8 mouse cellular contexts compared by ENCODE assay signal in the genomic region with DNA sequence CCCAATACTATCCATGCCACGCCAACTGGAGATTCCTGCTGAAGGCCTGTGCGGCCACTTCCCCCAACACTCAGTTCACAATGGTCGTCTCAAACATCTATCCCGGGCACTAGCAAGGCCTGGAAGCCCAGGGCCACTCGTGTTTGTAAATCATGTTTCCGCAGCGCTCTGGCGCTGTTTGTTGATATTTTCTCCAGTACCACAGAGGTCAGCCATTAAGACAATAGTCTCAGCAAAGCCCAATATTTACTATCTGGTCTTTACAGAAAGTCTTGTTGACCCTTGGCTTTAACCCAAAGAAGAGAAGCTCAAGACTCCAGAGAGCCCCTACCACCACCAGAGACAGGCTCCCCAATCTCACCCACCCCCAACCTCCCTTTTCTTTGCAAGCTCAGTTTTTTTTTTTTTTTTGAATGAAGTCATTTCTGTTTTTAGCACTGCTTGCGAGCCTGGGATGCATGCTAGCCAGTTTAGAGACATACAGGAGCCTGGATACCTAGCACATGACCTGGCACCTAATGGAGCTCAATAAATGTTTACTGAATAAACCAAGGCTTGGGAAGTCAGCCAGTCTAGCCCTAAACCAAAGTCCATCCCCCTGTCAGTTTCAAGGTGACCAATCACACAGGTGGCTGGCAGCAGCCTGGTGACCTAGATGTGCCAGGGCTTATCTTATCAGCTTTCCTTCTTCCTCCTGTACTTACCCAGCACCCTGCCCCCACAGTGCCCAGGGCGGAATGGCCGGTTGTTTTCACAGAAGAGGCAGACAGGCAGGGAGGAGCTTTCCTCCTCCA. TPM values are rescaled to one million over a fixed set of nuclear protein-coding genes. Genes with fewer than 3 reads are reported as not detected.
A peak's percentile ranks its signal among the peaks of the same experiment; 100 is the strongest.
DNase-seq lines count a peak whose midpoint lies in the region; ATAC-seq and TF ChIP-seq lines count a peak whose summit lies in the region.

No protein-coding gene starts in this region.

- no peak for DNase-seq in MEL (ENCODE audit: low read depth, low spot score)
- DNase-seq in brain, adult 2 months (ENCODE audit: low read depth, low spot score) = peak; percentile 68
- DNase-seq in kidney, postnatal 36 days = peak; percentile 77 to 94
- DNase-seq in frontal cortex, adult 2 months (ENCODE audit: extremely low spot score in 1 of 2, low spot score in 1 of 2) = no peak

- peak; percentile 28; the same call in 1 of the 2 replicates for ATAC-seq in heart, embryonic 13.5 days (ENCODE audit: extremely low read depth, insufficient number of reproducible peaks, low FRiP score, low TSS enrichment)
- no peak for ATAC-seq in activated CD4-positive, CD25-positive, alpha-beta regulatory T cell, adult 4 months
- ATAC-seq in midbrain, embryonic 16.5 days = no peak

- no peaks in the 10 kb centered on the region for H3K27me3 ChIP-seq in MEL (ENCODE audit: control insufficient read depth in 1 of 2, insufficient read depth in 2 of 2, low read length in 2 of 2)
- H3K27me3 ChIP-seq in heart, embryonic 13.5 days (replicated peaks) = no peaks in the 10 kb centered on the region
- no peaks in the 10 kb centered on the region for H3K27me3 ChIP-seq in midbrain, embryonic 16.5 days (ENCODE audit: control insufficient read depth, insufficient read depth, low read depth, low read length)

- no peak overlapping the region for H3K4me3 ChIP-seq in MEL (ENCODE audit: control insufficient read depth in 1 of 2, insufficient read depth in 1 of 2, low read depth in 2 of 2, low read length in 2 of 2)
- no peak overlapping the region for H3K4me3 ChIP-seq in heart, embryonic 13.5 days
- H3K4me3 ChIP-seq in olfactory bulb, adult 2 months (ENCODE audit: insufficient read depth, low read depth, low read length) = no peak overlapping the region
- H3K4me3 ChIP-seq in midbrain, embryonic 16.5 days (ENCODE audit: low read depth, low read length) = no peak overlapping the region

- no peak overlapping the region for H3K9ac ChIP-seq in MEL (ENCODE audit: control insufficient read depth, low read depth, low read length, poor library complexity, severe bottlenecking)
- H3K9ac ChIP-seq in heart, embryonic 13.5 days = peak overlapping the region; percentile 65
- H3K9ac ChIP-seq in midbrain, embryonic 16.5 days (ENCODE audit: low read depth, low read length) = no peak overlapping the region

- no peak for TF ChIP-seq POLR2A in MEL (IDR thresholded peaks at IDR 0.05; ENCODE audit: control insufficient read depth in 1 of 2, insufficient read depth in 1 of 2, low read depth in 1 of 2, low read length in 2 of 2, poor library complexity in 1 of 2)
- TF ChIP-seq POLR2A in olfactory bulb, adult 2 months (IDR thresholded peaks at IDR 0.05; ENCODE audit: insufficient read depth, low read depth, low read length) = no peak

- no peaks in the 10 kb centered on the region for H3K9me3 ChIP-seq in MEL (replicated peaks; ENCODE audit: insufficient read depth, low read length)
- H3K9me3 ChIP-seq in heart, embryonic 13.5 days = no peaks in the 10 kb centered on the region
- no peaks in the 10 kb centered on the region for H3K9me3 ChIP-seq in midbrain, embryonic 16.5 days (replicated peaks; ENCODE audit: control insufficient read depth, low read length, poor library complexity, severe bottlenecking)

- no peak overlapping the region for H3K27ac ChIP-seq in MEL (ENCODE audit: control insufficient read depth, low read depth, low read length)
- H3K27ac ChIP-seq in heart, embryonic 13.5 days (replicated peaks) = peak overlapping the region; percentile 95
- H3K27ac ChIP-seq in olfactory bulb, adult 2 months (ENCODE audit: insufficient read depth, low read depth, low read length) = peak overlapping the region; percentile 75
- H3K27ac ChIP-seq in midbrain, embryonic 16.5 days (ENCODE audit: low read length) = no peak overlapping the region

- H3K4me1 ChIP-seq in MEL (ENCODE audit: control insufficient read depth in 1 of 2, insufficient read depth in 2 of 2, low read length in 2 of 2) = peaks cover 0 to 24% of the 10 kb centered on the region in 2 experiments; a peak in 2 of 4 replicates
- peaks cover 98% of the 10 kb centered on the region for H3K4me1 ChIP-seq in heart, embryonic 13.5 days
- H3K4me1 ChIP-seq in olfactory bulb, adult 2 months (ENCODE audit: control insufficient read depth, insufficient read depth, low read length) = peaks cover 39% of the 10 kb centered on the region
- peaks cover 9% of the 10 kb centered on the region; the same call in 1 of the 2 replicates for H3K4me1 ChIP-seq in midbrain, embryonic 16.5 days (ENCODE audit: control insufficient read depth, insufficient read depth, low read length)

- 0 out of 4 replicates have a peak, but pooled peaks have one; percentile 11 to 23 for TF ChIP-seq EP300 in MEL (IDR thresholded peaks at IDR 0.05; ENCODE audit: low read depth in 1 of 2, low read length in 2 of 2)

- WGBS in heart, embryonic 13.5 days = 46% methylated on average over 11 of the region's 11 CpGs
- WGBS in olfactory bulb, adult 2 months = 78% methylated on average over 11 of the region's 11 CpGs
- 85% methylated on average over 11 of the region's 11 CpGs for WGBS in midbrain, embryonic 16.5 days

- no peaks in the 10 kb centered on the region for H3K79me2 ChIP-seq in MEL (ENCODE audit: control insufficient read depth, insufficient read depth, low read length, poor library complexity)

- H3K4me2 ChIP-seq in heart, embryonic 13.5 days = peak overlapping the region; percentile 55
- no peak overlapping the region for H3K4me2 ChIP-seq in midbrain, embryonic 16.5 days (ENCODE audit: low read length)

- TF ChIP-seq CTCF in MEL (IDR thresholded peaks at IDR 0.05 in 2 of 3, conservative IDR thresholded peaks at IDR 0.05 in 1 of 3; ENCODE audit: control insufficient read depth in 1 of 3, insufficient read depth in 1 of 3, low read depth in 2 of 3, low read length in 3 of 3, poor library complexity in 1 of 3, severe bottlenecking in 1 of 3) = no peak
- no peak for TF ChIP-seq CTCF in olfactory bulb, adult 2 months (IDR thresholded peaks at IDR 0.05; ENCODE audit: insufficient read depth, low read depth, low read length)

- no peak for TF ChIP-seq RAD21 in MEL (IDR thresholded peaks at IDR 0.05; ENCODE audit: low read depth, low read length)

- H3K36me3 ChIP-seq in MEL (ENCODE audit: control insufficient read depth in 1 of 2, insufficient read depth in 2 of 2, low read length in 2 of 2) = peaks cover 0 to 11% of the 10 kb centered on the region in 2 experiments; a peak in 2 of 4 replicates
- H3K36me3 ChIP-seq in heart, embryonic 13.5 days = peaks cover 13% of the 10 kb centered on the region; the same call in 1 of the 2 replicates
- no peaks in the 10 kb centered on the region for H3K36me3 ChIP-seq in midbrain, embryonic 16.5 days (ENCODE audit: control insufficient read depth, insufficient read depth, low read length)

TF ChIP-seq in MEL, 35 proteins besides CTCF, POLR2A, EP300 and RAD21:
- TF ChIP-seq NRF1 (IDR thresholded peaks at IDR 0.05; ENCODE audit: insufficient read depth, low read depth, low read length, poor library complexity, severe bottlenecking) (no peak), CHD1 (IDR thresholded peaks at IDR 0.05; ENCODE audit: low read depth, low read length) (no peak), MXI1 (IDR thresholded peaks at IDR 0.05; ENCODE audit: low read depth, low read length) (no peak), KAT2A (conservative IDR thresholded peaks at IDR 0.05; ENCODE audit: low read depth, low read length) (no peak), USF1 (IDR thresholded peaks at IDR 0.05; ENCODE audit: low read depth, low read length) (no peak), ZNF384 (IDR thresholded peaks at IDR 0.05; ENCODE audit: low read depth, low read length) (no peak), HCFC1 (IDR thresholded peaks at IDR 0.05; ENCODE audit: low read depth, low read length) (no peak), MEF2A (IDR thresholded peaks at IDR 0.05; ENCODE audit: extremely low read depth, insufficient replicate concordance, low read depth, low read length, poor library complexity, severe bottlenecking) (no peak), ZMIZ1 (IDR thresholded peaks at IDR 0.05; ENCODE audit: low read depth, low read length) (no peak), GABPA (IDR thresholded peaks at IDR 0.05; ENCODE audit: low read depth, low read length) (no peak), CHD2 (IDR thresholded peaks at IDR 0.05; ENCODE audit: low read length) (no peak)

RNA-seq across cellular contexts. Expression of gene Ypel2, which starts 31.8 kb away (rescaled TPM):
- total RNA-seq in MEL (2012; rRNA removed) = 0.23 and 0.33 TPM in 2 replicates
- under 1 TPM in 1 of 2 experiments, not detected in 1; 0.52 TPM for polyA plus RNA-seq in MEL (2012; ENCODE audit: insufficient read depth in 1 of 2, insufficient read length in 2 of 2, low read depth in 1 of 2, low replicate concordance in 2 of 2, missing spikeins in 1 of 2)
- 18.1 and 20.0 TPM in 2 replicates for polyA plus RNA-seq in heart, embryonic 13.5 days (2015; fragmentation: Nextera tagmentation; extraction: Ambion mirVana)
- polyA plus RNA-seq in olfactory bulb, adult 2 months (2012; ENCODE audit: insufficient read depth, insufficient read length, low replicate concordance, missing spikeins) = not detected in 2 replicates
- polyA plus RNA-seq in activated CD4-positive, CD25-positive, alpha-beta regulatory T cell, adult 4 months (2017; shearing (Covaris generic)) = 1 to 10 TPM; 5.0 to 8.5 TPM
- 32.6 and 34.9 TPM in 2 replicates for polyA plus RNA-seq in frontal cortex, adult 2 months (2012; rRNA removed)
- polyA plus RNA-seq in midbrain, embryonic 16.5 days (2015; fragmentation: Nextera tagmentation; extraction: Ambion mirVana) = 5.7 and 6.5 TPM in 2 replicates

Comparison
In these comparisons a context has a peak if more than half of its experiments do, and no peak if none do; other contexts are left out.
1. DNase-seq: peak in brain, adult 2 months (single experiment) and kidney, postnatal 36 days (2 of 2); none in MEL (single experiment) and frontal cortex, adult 2 months (0 of 2).
2. H3K27ac ChIP-seq: peak in heart, embryonic 13.5 days (single experiment) and olfactory bulb, adult 2 months (single experiment); none in MEL (single experiment) and midbrain, embryonic 16.5 days (single experiment).